Mouse (Mus musculus) small intestine, adult 2 months (tissue): Measurements from ENCODE around the gene Tmem63b.

ENCODE experiments used
- CTCF ChIP-seq: fragments of 200-500 bp; IDR thresholded peaks from 2 replicates; pipeline ENCODE4 v1.5.1; 2012; ENCODE audit warnings: low read depth, mild to moderate bottlenecking, control low read depth, inconsistent platforms, low read length, moderate library complexity, mixed read lengths; ENCODE audit not compliant: insufficient replicate concordance, insufficient read length; ENCODE audit errors: extremely low read depth
- POLR2A ChIP-seq: fragments of 200-500 bp; IDR thresholded peaks from 2 replicates; pipeline ENCODE4 v1.6.1; 2012; ENCODE audit warnings: low read depth, mild to moderate bottlenecking, control low read depth, inconsistent platforms, low read length, moderate library complexity

DNA sequence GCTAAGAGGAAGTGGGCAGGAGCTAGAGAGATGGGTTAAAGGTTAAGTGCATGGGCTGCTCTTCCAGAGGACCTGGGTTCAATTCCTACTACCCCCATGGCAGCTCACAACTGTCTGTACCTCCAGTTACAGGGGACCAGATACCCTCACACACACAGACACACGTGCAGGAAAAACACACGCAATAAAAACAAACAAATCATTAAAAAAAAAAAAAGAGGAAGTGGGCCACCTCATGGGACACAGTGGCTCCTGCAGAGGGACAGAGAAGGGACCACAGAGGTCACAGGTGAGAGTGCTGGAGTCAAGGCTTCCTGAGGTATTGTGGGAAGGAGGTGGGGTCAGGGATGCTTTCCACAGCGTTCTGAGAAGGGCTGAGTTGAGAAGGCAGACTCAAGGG is 24.8 kb upstream of the Tmem63b start:
- TF ChIP-seq CTCF (no peak), POLR2A (no peak)
